ENCODE assay signal across 26 mouse cellular contexts in the genomic region with DNA sequence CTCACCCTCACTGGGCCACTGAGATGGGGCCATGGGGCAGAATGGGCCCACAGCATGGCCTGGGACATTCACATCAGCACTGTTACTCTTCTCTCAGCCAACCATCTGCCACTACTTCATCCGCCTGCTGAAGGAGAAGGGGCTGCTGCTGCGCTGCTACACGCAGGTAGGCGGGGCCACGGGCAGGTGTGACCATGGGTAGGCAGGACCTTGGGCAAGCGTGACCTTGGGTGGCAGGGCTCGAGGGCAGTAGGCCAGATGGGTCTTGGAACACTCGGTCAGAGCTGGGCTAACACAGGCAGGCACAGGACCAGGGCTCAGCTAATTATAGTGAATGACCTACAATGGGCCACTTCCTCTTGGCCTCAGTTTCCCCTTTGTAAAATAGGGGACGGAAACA. TPM values are rescaled to one million over a fixed set of nuclear protein-coding genes. Genes with fewer than 3 reads are reported as not detected.
DNase-seq lines count a peak whose midpoint lies in the region; ATAC-seq and TF ChIP-seq lines count a peak whose summit lies in the region.
"Had no signal": no experiment of that assay in that cellular context is flagged by ENCODE, and none has a peak within 500 bp of the region (broad histone marks: within the 10 kb centered on the region; RNA-seq: fewer than 3 reads in every experiment).

No protein-coding gene starts in this region.

- no peak for ATAC-seq in hindbrain, embryonic 13.5 days (ENCODE audit: low FRiP score)
- ATAC-seq in hindbrain, postnatal 0 days: no peak
- ATAC-seq in megakaryocyte, adult 5-6 weeks (ENCODE audit: poor library complexity, severe bottlenecking): no peak
- ATAC-seq: forebrain, embryonic 14.5 days; forebrain, embryonic 16.5 days had no signal

- H3K27me3 ChIP-seq in hindbrain, embryonic 13.5 days: no peaks in the 10 kb centered on the region
- no peaks in the 10 kb centered on the region for H3K27me3 ChIP-seq in hindbrain, postnatal 0 days (ENCODE audit: insufficient read depth, low read length)
- no peaks in the 10 kb centered on the region for H3K27me3 ChIP-seq in megakaryocyte, embryonic 14.5 days (replicated peaks)
- no peaks in the 10 kb centered on the region for H3K27me3 ChIP-seq in E14TG2a.4 (ENCODE audit: insufficient read depth, low read length)
- H3K27me3 ChIP-seq: embryonic facial prominence, embryonic 13.5 days; embryonic facial prominence, embryonic 15.5 days; forebrain, embryonic 12.5 days had no signal

- H3K4me2 ChIP-seq in hindbrain, embryonic 13.5 days: no peak overlapping the region
- no peak overlapping the region for H3K4me2 ChIP-seq in hindbrain, postnatal 0 days (ENCODE audit: low read depth, low read length)
- H3K4me2 ChIP-seq: embryonic facial prominence, embryonic 13.5 days; embryonic facial prominence, embryonic 15.5 days; forebrain, embryonic 12.5 days had no signal

- no peak for TF ChIP-seq CTCF in hindbrain, postnatal 0 days (IDR thresholded peaks at IDR 0.05; ENCODE audit: low read depth)
- no peak for TF ChIP-seq CTCF in E14TG2a.4 (conservative IDR thresholded peaks at IDR 0.05; ENCODE audit: low read length)

- H3K4me1 ChIP-seq in hindbrain, embryonic 13.5 days (replicated peaks): peaks cover 13% of the 10 kb centered on the region
- 0 out of 2 replicates have a peak, but pooled peaks cover 5% of the 10 kb centered on the region for H3K4me1 ChIP-seq in hindbrain, postnatal 0 days (ENCODE audit: insufficient read depth, low read length)
- H3K4me1 ChIP-seq in megakaryocyte, embryonic 14.5 days: peaks cover 49% of the 10 kb centered on the region
- H3K4me1 ChIP-seq in E14TG2a.4 (replicated peaks; ENCODE audit: low read depth, low read length): peaks cover 45% of the 10 kb centered on the region

- H3K9me3 ChIP-seq in hindbrain, embryonic 13.5 days: no peaks in the 10 kb centered on the region
- no peaks in the 10 kb centered on the region for H3K9me3 ChIP-seq in hindbrain, postnatal 0 days (ENCODE audit: low read length)
- H3K9me3 ChIP-seq in megakaryocyte, embryonic 14.5 days: no peaks in the 10 kb centered on the region
- no peaks in the 10 kb centered on the region for H3K9me3 ChIP-seq in E14TG2a.4 (ENCODE audit: low read length)
- H3K9me3 ChIP-seq: embryonic facial prominence, embryonic 13.5 days; embryonic facial prominence, embryonic 15.5 days; forebrain, embryonic 10.5 days; forebrain, embryonic 12.5 days had no signal

- no peak overlapping the region for H3K4me3 ChIP-seq in hindbrain, embryonic 13.5 days
- H3K4me3 ChIP-seq in hindbrain, postnatal 0 days (ENCODE audit: low read length): no peak overlapping the region
- H3K4me3 ChIP-seq in megakaryocyte, embryonic 14.5 days (replicated peaks): peak overlapping the region; percentile 17
- 0 out of 2 replicates have a peak overlapping the region, but pooled peaks have one; percentile 20 for H3K4me3 ChIP-seq in E14TG2a.4 (replicated peaks; ENCODE audit: low read length)
- H3K4me3 ChIP-seq: embryonic facial prominence, embryonic 13.5 days; embryonic facial prominence, embryonic 15.5 days; erythroblast, embryonic 14.5 days; forebrain, embryonic 10.5 days; forebrain, embryonic 12.5 days had no signal

- H3K27ac ChIP-seq in hindbrain, embryonic 13.5 days: no peak overlapping the region
- no peak overlapping the region for H3K27ac ChIP-seq in hindbrain, postnatal 0 days
- H3K27ac ChIP-seq: embryonic facial prominence, embryonic 13.5 days; embryonic facial prominence, embryonic 15.5 days; forebrain, embryonic 10.5 days; forebrain, embryonic 12.5 days had no signal

- peak overlapping the region; percentile 13; the same call in 1 of the 2 replicates for H3K9ac ChIP-seq in hindbrain, embryonic 13.5 days
- no peak overlapping the region for H3K9ac ChIP-seq in hindbrain, postnatal 0 days (replicated peaks; ENCODE audit: low read length)
- H3K9ac ChIP-seq: embryonic facial prominence, embryonic 13.5 days; embryonic facial prominence, embryonic 15.5 days; forebrain, embryonic 12.5 days had no signal

- WGBS in hindbrain, embryonic 13.5 days: 87% methylated on average over 9 of the region's 9 CpGs
- 86% methylated on average over 9 of the region's 9 CpGs for WGBS in hindbrain, postnatal 0 days

- peaks cover 52% of the 10 kb centered on the region for H3K36me3 ChIP-seq in hindbrain, embryonic 13.5 days
- peaks cover 10% of the 10 kb centered on the region; the same call in 1 of the 2 replicates for H3K36me3 ChIP-seq in hindbrain, postnatal 0 days (ENCODE audit: insufficient read depth, low read length)
- peaks cover 76% of the 10 kb centered on the region for H3K36me3 ChIP-seq in megakaryocyte, embryonic 14.5 days (replicated peaks; ENCODE audit: low read length)
- peaks cover 4% of the 10 kb centered on the region; the same call in 1 of the 2 replicates for H3K36me3 ChIP-seq in E14TG2a.4 (ENCODE audit: insufficient read depth, low read length)

- DNase-seq in adrenal gland, postnatal 36 days: peak; percentile 40 to 41
- no peak for DNase-seq in adrenal gland, postnatal 25 days
- no peak for DNase-seq in hindbrain, postnatal 0 days (ENCODE audit: low spot score)
- DNase-seq in layer of hippocampus, postnatal 25 days (ENCODE audit: extremely low spot score in 1 of 2, low spot score in 1 of 2): no peak
- DNase-seq: adrenal gland, adult 8-10 months; adrenal gland, postnatal 14 days; cerebellum, adult 11 months; cerebellum, adult 8-10 months; cerebellum, adult 9-11 months; cerebellum, postnatal 36 days; embryo, embryonic 11 days had no signal

RNA-seq across cellular contexts. Expression of a gene that starts 9.9 kb away (rescaled TPM):
- 1 to 10 TPM; 2.5 to 2.8 TPM for total RNA-seq in adrenal gland, postnatal 36 days (2021)
- total RNA-seq in adrenal gland, postnatal 25 days (2021): 2.9 and 3.1 TPM in 2 replicates
- 2.7 and 2.8 TPM in 2 replicates for polyA plus RNA-seq in hindbrain, embryonic 13.5 days (2015; fragmentation: Nextera tagmentation; extraction: Ambion mirVana)
- 1.2 TPM in 2 replicates for total RNA-seq in hindbrain, postnatal 0 days (2014; rRNA removed)
- polyA plus RNA-seq in hindbrain, postnatal 0 days (2015; fragmentation: Nextera tagmentation; extraction: Ambion mirVana): 1.4 and 2.0 TPM in 2 replicates
- polyA plus RNA-seq in megakaryocyte, embryonic 14.5 days (2012; ENCODE audit: insufficient read depth, low replicate concordance): 30.8 and 66.7 TPM in 2 replicates
- total RNA-seq in megakaryocyte, adult 5-6 weeks (2015): 64.9 and 68.8 TPM in 2 replicates
- 62.6 and 71.5 TPM in 2 replicates for total RNA-seq in megakaryocyte, adult 5-6 weeks (2017)
- total RNA-seq in layer of hippocampus, postnatal 25 days (2021): 1 to 10 TPM; 2.6 to 3.0 TPM

RNA-seq across cellular contexts. Expression of a gene that starts 11.5 kb away (rescaled TPM):
- total RNA-seq in adrenal gland, postnatal 36 days (2021): 10 to 100 TPM; 44.1 to 49.2 TPM
- 36.8 and 42.6 TPM in 2 replicates for total RNA-seq in adrenal gland, postnatal 25 days (2021)
- 58.6 and 59.5 TPM in 2 replicates for polyA plus RNA-seq in hindbrain, embryonic 13.5 days (2015; fragmentation: Nextera tagmentation; extraction: Ambion mirVana)
- total RNA-seq in hindbrain, postnatal 0 days (2014; rRNA removed): 18.2 and 22.7 TPM in 2 replicates
- polyA plus RNA-seq in hindbrain, postnatal 0 days (2015; fragmentation: Nextera tagmentation; extraction: Ambion mirVana): 59.7 and 67.9 TPM in 2 replicates
- polyA plus RNA-seq in megakaryocyte, embryonic 14.5 days (2012; ENCODE audit: insufficient read depth, low replicate concordance): 239 and 363 TPM in 2 replicates
- total RNA-seq in megakaryocyte, adult 5-6 weeks (2015): 15.5 and 19.5 TPM in 2 replicates
- total RNA-seq in megakaryocyte, adult 5-6 weeks (2017): 13.3 and 15.6 TPM in 2 replicates
- total RNA-seq in layer of hippocampus, postnatal 25 days (2021): 10 to 100 TPM; 32.1 to 33.5 TPM

RNA-seq across cellular contexts. Expression of a gene that starts 12.3 kb away (rescaled TPM):
- total RNA-seq in adrenal gland, postnatal 36 days (2021): 10 to 100 TPM; 73.7 to 82.5 TPM
- 71.4 and 75.2 TPM in 2 replicates for total RNA-seq in adrenal gland, postnatal 25 days (2021)
- 105 and 111 TPM in 2 replicates for polyA plus RNA-seq in hindbrain, embryonic 13.5 days (2015; fragmentation: Nextera tagmentation; extraction: Ambion mirVana)
- total RNA-seq in hindbrain, postnatal 0 days (2014; rRNA removed): 92.6 and 95.5 TPM in 2 replicates
- polyA plus RNA-seq in hindbrain, postnatal 0 days (2015; fragmentation: Nextera tagmentation; extraction: Ambion mirVana): 147 and 160 TPM in 2 replicates
- polyA plus RNA-seq in megakaryocyte, embryonic 14.5 days (2012; ENCODE audit: insufficient read depth, low replicate concordance): 230 and 254 TPM in 2 replicates
- 70.0 and 73.0 TPM in 2 replicates for total RNA-seq in megakaryocyte, adult 5-6 weeks (2015)
- 28.0 and 36.7 TPM in 2 replicates for total RNA-seq in megakaryocyte, adult 5-6 weeks (2017)
- 100 to 1,000 TPM; 218 to 227 TPM for total RNA-seq in layer of hippocampus, postnatal 25 days (2021)

RNA-seq across cellular contexts. Expression of a gene that starts 22.9 kb away (rescaled TPM):
- total RNA-seq in adrenal gland, postnatal 36 days (2021): not detected
- total RNA-seq in adrenal gland, postnatal 25 days (2021): not detected in 2 replicates
- polyA plus RNA-seq in hindbrain, embryonic 13.5 days (2015; fragmentation: Nextera tagmentation; extraction: Ambion mirVana): 3.1 and 3.6 TPM in 2 replicates
- total RNA-seq in hindbrain, postnatal 0 days (2014; rRNA removed): not detected in 2 replicates
- polyA plus RNA-seq in hindbrain, postnatal 0 days (2015; fragmentation: Nextera tagmentation; extraction: Ambion mirVana): 1.4 and 1.9 TPM in 2 replicates
- not detected in 2 replicates for polyA plus RNA-seq in megakaryocyte, embryonic 14.5 days (2012; ENCODE audit: insufficient read depth, low replicate concordance)
- total RNA-seq in megakaryocyte, adult 5-6 weeks (2015): not detected in 2 replicates
- total RNA-seq in megakaryocyte, adult 5-6 weeks (2017): not detected in 2 replicates
- under 1 TPM; 0.42 to 0.47 TPM for total RNA-seq in layer of hippocampus, postnatal 25 days (2021)
- total RNA-seq: adrenal gland, adult 8-10 months; adrenal gland, postnatal 14 days; common myeloid progenitor, adult 5-6 weeks; ES-E14; MEL had no signal
- polyA plus RNA-seq: C2C12; erythroblast, embryonic 14.5 days; forebrain, embryonic 10.5 days; forebrain, embryonic 12.5 days; forebrain, embryonic 14.5 days; forebrain, embryonic 16.5 days had no signal

RNA-seq across cellular contexts. Expression of a gene that starts 29.5 kb away (rescaled TPM):
- total RNA-seq in adrenal gland, postnatal 36 days (2021): 100 to 1,000 TPM; 415 to 420 TPM
- total RNA-seq in adrenal gland, postnatal 25 days (2021): 423 and 491 TPM in 2 replicates
- polyA plus RNA-seq in hindbrain, embryonic 13.5 days (2015; fragmentation: Nextera tagmentation; extraction: Ambion mirVana): 200 and 202 TPM in 2 replicates
- 233 and 275 TPM in 2 replicates for total RNA-seq in hindbrain, postnatal 0 days (2014; rRNA removed)
- 179 and 191 TPM in 2 replicates for polyA plus RNA-seq in hindbrain, postnatal 0 days (2015; fragmentation: Nextera tagmentation; extraction: Ambion mirVana)
- 226 and 241 TPM in 2 replicates for polyA plus RNA-seq in megakaryocyte, embryonic 14.5 days (2012; ENCODE audit: insufficient read depth, low replicate concordance)
- total RNA-seq in megakaryocyte, adult 5-6 weeks (2015): 275 and 307 TPM in 2 replicates
- 187 and 291 TPM in 2 replicates for total RNA-seq in megakaryocyte, adult 5-6 weeks (2017)
- total RNA-seq in layer of hippocampus, postnatal 25 days (2021): 100 to 1,000 TPM; 380 to 402 TPM

Comparison
In these comparisons a context has a peak if more than half of its experiments do, and no peak if none do; other contexts are left out.
1. DNase-seq: peak in adrenal gland, postnatal 36 days (2 of 2); none in adrenal gland, postnatal 25 days (single experiment), hindbrain, postnatal 0 days (single experiment) and layer of hippocampus, postnatal 25 days (0 of 2).
2. H3K4me3 ChIP-seq: peak in megakaryocyte, embryonic 14.5 days (single experiment) and E14TG2a.4 (single experiment); none in hindbrain, embryonic 13.5 days (single experiment) and hindbrain, postnatal 0 days (single experiment).
3. RNA of a gene that starts 9.9 kb away (total RNA-seq): 62.6 to 71.5 TPM in megakaryocyte, adult 5-6 weeks; 2.9 to 3.1 TPM in adrenal gland, postnatal 25 days, 2.6 to 3.0 TPM in layer of hippocampus, postnatal 25 days, 2.5 to 2.8 TPM in adrenal gland, postnatal 36 days and 1.2 TPM in hindbrain, postnatal 0 days; every median in the first group is over 10 times any median in the second.